Mouse (Mus musculus) cortical plate, adult 2 months (tissue): ENCODE results near the gene Slc31a2. TPM values are rescaled to one million over a fixed set of nuclear protein-coding genes. Genes with fewer than 3 reads are reported as not detected.
"Not testable (repeated sequence)": the region's sequence is repeated elsewhere in the genome, so short reads cannot be mapped to it uniquely, and the experiment has no call there.

Source experiments
- H3K27ac ChIP-seq: fragments of 200-500 bp; 2 replicates; pipeline ENCODE4 v1.5.1; 2012; ENCODE audit warnings: low read length, control low read depth, inconsistent platforms; ENCODE audit not compliant: insufficient read depth
- H3K4me1 ChIP-seq: fragments of 200-500 bp; 2 replicates; pipeline ENCODE4 v1.6.1; 2011; ENCODE audit warnings: low read length; ENCODE audit not compliant: control insufficient read depth, insufficient read depth
- H3K4me3 ChIP-seq: fragments of 200-500 bp; 2 replicates; pipeline ENCODE4 v1.5.1; 2011; ENCODE audit warnings: mild to moderate bottlenecking, low read length, control low read depth; ENCODE audit not compliant: insufficient read depth
- CTCF ChIP-seq: fragments of 200-500 bp; IDR thresholded peaks from 2 replicates; pipeline ENCODE4 v1.5.1; 2011; ENCODE audit warnings: mild to moderate bottlenecking, control low read depth, low read length; ENCODE audit not compliant: insufficient read depth; ENCODE audit errors: extremely low read depth
- POLR2A ChIP-seq: fragments of 200-500 bp; IDR thresholded peaks from 2 replicates; pipeline ENCODE4 v1.6.1; 2011; ENCODE audit warnings: mild to moderate bottlenecking, low read length, control low read depth; ENCODE audit not compliant: insufficient read depth; ENCODE audit errors: extremely low read depth
- polyA plus RNA-seq: library from polyadenylated mRNA; depleted of rRNA; stranded (reverse); fragments of >200 nt; gene quantifications from 2 replicates; pipeline ENCODE4 v1.2.3, GENCODE M21; 2012

Gene Slc31a2
- polyA plus RNA-seq, 1 experiment: 12.8 TPM

DNA sequence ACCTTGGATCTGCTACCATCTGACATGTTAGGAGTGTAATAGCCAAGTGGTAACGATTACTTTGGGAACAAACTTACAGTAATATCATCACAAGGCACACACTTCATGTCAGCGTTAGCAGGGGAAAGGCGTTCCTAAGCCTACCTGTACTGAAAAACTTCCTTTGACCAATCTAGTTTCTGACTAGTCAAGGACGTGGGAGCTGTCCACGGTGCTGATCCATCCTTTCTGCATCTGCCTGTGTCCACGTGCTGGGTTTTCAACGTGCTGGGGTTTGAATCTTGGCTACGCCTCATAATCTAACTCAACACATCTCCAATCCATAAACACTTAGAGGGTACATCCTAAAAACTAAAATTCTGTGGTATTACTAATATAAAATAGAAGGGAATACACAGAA, 5.4 kb upstream of the Slc31a2 start:
- H3K4me3 ChIP-seq: no peak overlapping the region
- H3K27ac ChIP-seq: no peak overlapping the region
- no peaks in the 10 kb centered on the region for H3K4me1 ChIP-seq
- no peak for TF ChIP-seq CTCF
- TF ChIP-seq POLR2A: no peak

DNA sequence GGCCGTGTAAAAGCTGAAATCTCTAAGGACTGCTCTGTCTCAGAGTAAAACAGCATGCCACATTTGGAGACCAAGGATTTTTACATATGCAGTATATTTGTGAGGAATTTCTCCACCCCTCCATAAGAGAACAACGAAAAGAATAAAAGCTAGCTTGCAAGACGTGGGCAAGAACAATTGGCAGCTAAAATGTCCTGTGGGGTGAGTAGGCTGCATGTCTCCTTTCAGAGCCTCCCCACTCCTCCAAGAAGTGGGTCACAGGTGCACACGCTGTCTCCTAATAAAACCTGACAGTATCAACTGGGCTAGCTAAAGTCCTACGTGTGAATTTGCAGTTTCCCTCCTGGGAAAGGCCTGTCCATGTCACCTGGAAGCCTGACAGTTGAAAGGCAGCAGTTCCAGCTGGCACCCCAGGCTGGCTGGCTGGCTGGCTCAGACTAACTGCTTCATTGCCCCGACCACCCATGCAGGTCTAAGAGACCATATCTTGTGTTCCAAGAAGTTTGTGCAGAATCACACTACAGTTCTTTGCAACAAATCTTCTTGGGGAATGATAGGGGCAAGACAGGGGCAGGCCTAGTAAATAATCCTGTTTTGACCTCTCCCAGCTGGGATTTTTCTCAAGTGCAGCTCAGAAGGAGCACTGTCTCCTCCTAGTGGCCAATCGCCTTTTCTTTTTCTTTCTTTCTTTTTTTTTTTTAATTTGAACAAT, 927 bp downstream of the Slc31a2 start:
- TF ChIP-seq POLR2A: no peak
- TF ChIP-seq CTCF: peak; percentile 50
- H3K4me3 ChIP-seq: no peak overlapping the region
- no peak overlapping the region for H3K27ac ChIP-seq
- peaks cover 3% of the 10 kb centered on the region for H3K4me1 ChIP-seq

DNA sequence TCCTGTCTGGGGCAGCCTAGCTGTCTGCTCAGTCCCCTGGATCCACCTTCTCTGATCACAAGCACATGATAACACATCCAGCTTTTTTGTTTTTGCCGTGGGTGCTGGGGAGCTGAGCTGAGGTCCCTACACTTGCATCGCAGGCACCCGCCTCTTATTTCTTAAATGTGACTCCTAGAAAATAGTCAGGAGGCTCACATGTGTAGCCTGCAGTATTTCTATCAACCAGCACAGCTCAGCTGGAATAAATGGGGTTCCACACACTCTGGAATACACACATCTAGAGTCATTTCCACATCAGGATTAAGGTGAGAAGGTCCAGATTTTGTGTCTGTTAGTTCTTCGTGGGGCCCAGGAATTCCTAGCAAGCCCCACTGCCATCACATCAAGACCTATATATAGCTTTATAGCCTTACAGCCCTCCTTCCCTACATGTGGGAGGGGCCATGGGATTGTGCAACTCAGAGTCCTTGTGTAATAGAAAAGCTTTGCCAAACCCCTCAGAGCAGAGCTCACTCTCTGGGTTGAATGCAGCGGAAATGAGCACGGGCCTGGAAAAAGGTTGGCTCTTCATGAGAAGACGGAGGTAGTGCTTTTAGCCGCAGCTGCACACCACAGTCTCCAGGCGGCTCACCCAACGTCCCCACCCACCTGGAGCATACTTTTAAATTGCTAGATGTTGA, 2.9 kb downstream of the Slc31a2 start:
- peaks cover 3% of the 10 kb centered on the region for H3K4me1 ChIP-seq
- TF ChIP-seq CTCF (no peak), POLR2A (no peak)
- no peak overlapping the region for H3K27ac ChIP-seq
- no peak overlapping the region for H3K4me3 ChIP-seq

DNA sequence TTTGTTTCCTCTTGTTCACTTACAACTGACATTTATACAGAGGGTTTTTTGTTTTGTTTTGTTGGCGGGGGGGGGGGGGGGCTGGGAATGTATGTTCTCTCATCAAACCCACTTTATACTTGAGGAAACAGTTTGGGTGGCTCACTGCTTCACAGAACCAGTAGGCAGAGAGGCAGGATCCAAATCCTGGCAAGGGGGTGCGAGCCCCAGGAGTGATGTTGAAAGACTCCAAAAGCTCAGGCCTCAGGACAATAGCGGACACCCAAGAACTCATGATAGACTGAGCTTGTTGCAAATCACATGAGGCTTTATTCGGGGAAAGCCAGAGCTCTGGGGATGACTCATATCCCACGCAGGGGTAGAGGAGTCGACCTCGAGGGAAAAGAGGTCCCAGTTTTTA, 3.7 kb downstream of the Slc31a2 start:
- H3K27ac ChIP-seq, H3K4me1 ChIP-seq, H3K4me3 ChIP-seq: not testable (repeated sequence)

DNA sequence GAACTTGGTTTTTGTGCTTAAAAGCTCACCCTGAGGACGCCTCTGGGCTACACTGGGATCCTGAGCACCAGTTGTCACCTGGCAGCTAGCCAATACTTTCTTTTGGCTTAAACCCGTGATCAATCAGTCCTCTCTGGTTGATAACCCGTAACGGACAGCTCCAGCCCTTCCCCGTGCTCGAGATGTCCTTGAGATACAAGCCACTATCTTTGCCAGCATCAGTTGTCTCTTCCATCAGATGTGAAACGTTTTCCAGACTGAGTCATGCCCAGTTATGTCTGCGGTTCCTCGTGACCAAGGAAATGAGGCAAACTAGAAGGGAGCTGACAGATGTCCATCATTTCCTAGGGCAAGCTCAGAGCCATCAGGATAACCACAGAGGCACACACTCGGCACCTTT, 4.7 kb downstream of the Slc31a2 start:
- no peak overlapping the region for H3K27ac ChIP-seq
- TF ChIP-seq POLR2A (no peak), CTCF (no peak)
- no peak overlapping the region for H3K4me3 ChIP-seq
- peaks cover 3% of the 10 kb centered on the region for H3K4me1 ChIP-seq

DNA sequence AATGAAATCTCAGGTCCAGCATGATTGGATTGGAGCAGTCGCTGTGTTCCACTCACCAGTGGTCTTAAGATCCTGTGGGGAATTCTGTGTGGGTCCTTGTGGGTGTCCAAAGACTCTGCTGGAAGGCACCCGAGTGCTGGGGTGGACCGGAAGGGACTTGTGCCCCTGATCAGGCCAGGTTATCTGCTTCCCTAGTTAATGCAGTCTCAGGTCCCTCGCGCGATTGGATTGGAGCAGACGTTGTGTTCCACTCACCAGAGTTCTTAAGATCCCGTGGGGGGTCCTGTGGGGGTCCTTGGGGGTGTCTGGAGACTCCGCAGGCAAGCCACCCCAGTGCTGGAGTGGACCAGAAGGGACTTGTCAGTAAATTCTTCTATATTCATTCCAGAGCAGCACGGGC, 10.3 kb downstream of the Slc31a2 start:
- Histone ChIP-seq H3K27ac (no peak overlapping the region), H3K4me3 (no peak overlapping the region), H3K4me1 (no peaks in the 10 kb centered on the region)
- TF ChIP-seq POLR2A (no peak), CTCF (no peak)

DNA sequence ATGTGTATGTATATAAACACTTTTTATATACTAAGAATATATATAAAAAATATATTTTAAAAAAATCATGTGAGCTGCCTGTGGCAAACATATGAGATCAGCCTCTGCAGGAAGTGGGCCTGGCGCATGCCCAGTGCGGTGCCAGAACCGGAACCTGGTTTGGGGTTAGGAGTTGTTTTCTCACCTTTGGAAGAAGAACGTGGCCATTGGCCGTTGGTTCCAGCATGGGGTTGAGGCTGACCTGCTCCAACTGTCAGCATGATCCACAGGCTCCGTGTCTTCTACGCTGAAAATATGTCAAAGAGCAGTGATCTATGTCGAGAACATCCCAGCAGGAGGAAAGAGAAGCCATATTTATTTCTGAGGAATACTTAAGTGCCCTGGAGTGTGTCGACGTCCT, 11.6 kb downstream of the Slc31a2 start:
- Histone ChIP-seq H3K27ac (no peak overlapping the region), H3K4me1 (no peaks in the 10 kb centered on the region), H3K4me3 (no peak overlapping the region)
- no peak for TF ChIP-seq POLR2A

DNA sequence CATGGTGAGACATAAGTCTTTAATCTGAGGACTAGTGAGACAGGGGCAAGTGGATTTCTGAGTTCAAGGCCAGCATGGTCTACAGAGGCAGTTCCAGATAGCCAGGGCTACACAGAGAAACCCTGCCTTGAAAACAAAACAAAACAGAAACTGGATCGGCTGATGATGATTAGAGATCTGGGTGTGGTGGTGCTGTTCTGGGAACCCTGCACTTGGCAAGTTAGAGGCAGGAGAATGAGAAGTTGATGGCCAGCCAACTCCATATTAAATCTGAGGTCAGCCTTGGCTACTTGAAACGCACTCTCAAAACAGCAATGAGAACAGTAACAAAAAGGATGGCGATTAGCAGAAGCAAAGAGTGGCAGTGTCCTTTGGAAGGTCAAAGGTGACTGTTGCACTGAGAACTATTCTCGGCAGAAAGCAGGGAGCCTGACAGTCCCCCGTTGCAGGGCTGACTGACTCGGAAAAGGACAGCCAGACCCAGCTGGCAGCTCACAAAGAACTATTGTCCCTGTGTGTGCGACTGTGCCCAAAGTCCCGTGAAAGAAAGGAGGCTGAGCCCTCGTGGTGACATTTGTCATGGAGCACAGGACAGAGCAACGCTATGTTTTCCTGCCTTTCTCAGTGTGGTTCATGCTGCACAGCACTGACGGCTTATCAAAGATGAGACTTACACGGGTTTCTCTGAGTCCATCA, 12.6 kb downstream of the Slc31a2 start:
- H3K4me3 ChIP-seq: no peak overlapping the region
- TF ChIP-seq CTCF (no peak), POLR2A (no peak)
- no peaks in the 10 kb centered on the region for H3K4me1 ChIP-seq
- 0 out of 2 replicates have a peak overlapping the region, but pooled peaks have one; percentile 30 for H3K27ac ChIP-seq

DNA sequence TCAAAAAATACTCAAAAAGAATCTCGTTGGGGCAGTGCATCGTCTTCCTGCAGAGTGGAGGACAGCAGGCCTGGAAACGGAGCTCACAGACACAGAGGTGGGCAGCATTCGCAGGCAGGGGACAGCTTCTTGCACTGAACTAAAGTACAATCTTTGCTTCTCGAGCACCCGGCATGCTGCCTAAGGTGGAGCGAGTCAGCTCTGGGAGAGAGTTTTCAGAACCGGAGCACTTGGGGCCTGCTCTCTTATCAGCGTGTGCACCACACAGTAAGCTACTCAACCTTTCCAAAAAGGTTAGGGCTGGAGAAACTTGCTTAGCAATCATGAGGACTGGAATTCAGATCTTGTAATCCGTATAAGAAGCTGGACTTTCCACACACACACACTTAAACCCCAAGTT, 14.3 kb downstream of the Slc31a2 start:
- no peaks in the 10 kb centered on the region for H3K4me1 ChIP-seq
- TF ChIP-seq CTCF (no peak), POLR2A (no peak)

DNA sequence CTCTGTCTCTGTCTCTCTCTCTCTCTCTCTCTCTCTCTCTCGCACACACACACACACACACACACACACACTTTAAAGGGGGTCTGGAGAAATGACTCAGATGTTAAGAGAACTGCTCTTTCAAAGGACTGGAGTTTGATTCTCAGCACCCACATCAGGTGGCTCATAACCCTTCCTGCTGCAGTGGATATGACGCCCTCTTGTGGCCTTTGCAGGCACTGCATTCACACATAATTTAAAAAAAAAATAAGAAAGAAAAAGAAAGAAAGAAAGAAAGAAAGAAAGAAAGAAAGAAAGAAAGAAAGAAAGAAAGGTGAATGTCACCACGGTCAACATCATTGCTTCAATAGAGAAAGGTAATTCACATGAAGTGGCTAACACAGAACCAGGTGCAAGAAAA, 14.9 kb downstream of the Slc31a2 start:
- H3K4me3 ChIP-seq: no peak overlapping the region
- H3K27ac ChIP-seq: no peak overlapping the region
- no peaks in the 10 kb centered on the region for H3K4me1 ChIP-seq
- TF ChIP-seq POLR2A (no peak), CTCF (no peak)

More for the DNA sequence above, 14.3 kb downstream of the Slc31a2 start:
- Histone ChIP-seq H3K27ac (no peak overlapping the region), H3K4me3 (no peak overlapping the region)
